Comparison of ENCODE assay signal across 18 mouse cellular contexts in the genomic region with DNA sequence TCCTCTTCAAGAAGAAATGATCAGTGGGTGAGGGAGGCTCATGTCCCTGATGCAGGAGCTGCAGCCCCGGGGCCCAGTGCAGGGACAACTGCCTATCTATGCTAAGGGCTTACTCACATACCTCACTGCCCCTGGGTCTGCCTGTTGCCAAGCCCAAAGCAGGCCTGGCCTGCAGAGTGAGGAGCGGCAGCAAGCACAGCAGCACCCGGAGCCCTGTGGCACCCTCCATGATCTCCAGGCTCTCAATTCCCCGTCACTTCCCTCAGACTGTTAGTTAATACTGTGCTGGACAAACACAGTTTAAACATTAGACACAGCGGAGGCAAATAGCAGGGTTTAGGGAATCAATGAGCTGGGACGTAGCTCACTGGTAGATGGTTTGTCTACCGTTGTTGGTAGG. TPM values are rescaled to one million over a fixed set of nuclear protein-coding genes. Genes with fewer than 3 reads are reported as not detected.
DNase-seq lines count a peak whose midpoint lies in the region; ATAC-seq and TF ChIP-seq lines count a peak whose summit lies in the region.
"Had no signal": no experiment of that assay in that cellular context is flagged by ENCODE, and none has a peak within 500 bp of the region (broad histone marks: within the 10 kb centered on the region; RNA-seq: fewer than 3 reads in every experiment).

A gene (minus strand): TSS at position 252 of the 400 bp plus-strand sequence.

- H3K36me3 ChIP-seq in erythroblast, embryonic 14.5 days (ENCODE audit: control insufficient read depth): no peaks in the 10 kb centered on the region; the same call in 1 of the 2 replicates
- 0 out of 2 replicates have a peak, but pooled peaks cover 1% of the 10 kb centered on the region for H3K36me3 ChIP-seq in liver, adult 2 months (ENCODE audit: control insufficient read depth, insufficient read depth, low read length)
- no peaks in the 10 kb centered on the region for H3K36me3 ChIP-seq in macrophage (ENCODE audit: inconsistent target)
- no peaks in the 10 kb centered on the region for H3K36me3 ChIP-seq in hindbrain, embryonic 13.5 days
- H3K36me3 ChIP-seq: hindbrain, embryonic 10.5 days; neural tube, embryonic 12.5 days had no signal

- TF ChIP-seq CTCF in liver, adult 2 months (IDR thresholded peaks at IDR 0.05; ENCODE audit: low read depth, low read length): no peak

- peak within 1 kb of the TSS; percentile 100 for H3K9ac ChIP-seq in liver, adult 2 months (ENCODE audit: low read depth, low read length)
- no peak within 1 kb of the TSS for H3K9ac ChIP-seq in hindbrain, embryonic 13.5 days
- H3K9ac ChIP-seq: neural tube, embryonic 12.5 days had no signal

- TF ChIP-seq POLR2A in liver, adult 2 months (IDR thresholded peaks at IDR 0.05; ENCODE audit: extremely low read depth, insufficient read depth, low read length): peak; percentile 87

- 23% methylated on average over 7 of the region's 7 CpGs for WGBS in liver, adult 2 months
- WGBS in macrophage (ENCODE audit: missing documents): 97% methylated on average over 6 of the region's 7 CpGs
- WGBS in hindbrain, embryonic 13.5 days: 88% methylated on average over 7 of the region's 7 CpGs

- H3K27ac ChIP-seq in liver, adult 2 months (replicated peaks; ENCODE audit: insufficient read depth, low read depth, low read length): peak within 1 kb of the TSS; percentile 98
- peak within 1 kb of the TSS; percentile 62 for H3K27ac ChIP-seq in macrophage
- H3K27ac ChIP-seq in hindbrain, embryonic 13.5 days: no peak within 1 kb of the TSS
- H3K27ac ChIP-seq: hindbrain, embryonic 10.5 days; neural tube, embryonic 12.5 days had no signal

- no peaks in the 10 kb centered on the region for H3K9me3 ChIP-seq in erythroblast, embryonic 14.5 days (ENCODE audit: control insufficient read depth, low read length)
- H3K9me3 ChIP-seq in hindbrain, embryonic 13.5 days: no peaks in the 10 kb centered on the region
- H3K9me3 ChIP-seq: hindbrain, embryonic 10.5 days; neural tube, embryonic 12.5 days had no signal

- peak within 1 kb of the TSS; percentile 27 for H3K4me3 ChIP-seq in erythroblast, embryonic 14.5 days (replicated peaks)
- H3K4me3 ChIP-seq in liver, adult 2 months (ENCODE audit: insufficient read depth, low read depth, low read length): peak within 1 kb of the TSS; percentile 100
- H3K4me3 ChIP-seq in macrophage (ENCODE audit: inconsistent target): no peak within 1 kb of the TSS
- no peak within 1 kb of the TSS for H3K4me3 ChIP-seq in hindbrain, embryonic 13.5 days
- H3K4me3 ChIP-seq: hindbrain, embryonic 10.5 days; neural tube, embryonic 12.5 days had no signal

- no peak for ATAC-seq in erythroblast, adult 5-6 weeks (replicated peaks; ENCODE audit: low FRiP score, poor library complexity, severe bottlenecking)
- no peak for ATAC-seq in monocyte, adult 5-6 weeks (replicated peaks; ENCODE audit: insufficient number of reproducible peaks, low FRiP score, low TSS enrichment, poor library complexity, severe bottlenecking)
- ATAC-seq in hindbrain, embryonic 13.5 days (ENCODE audit: low FRiP score): no peak

- peak; percentile 90 for DNase-seq in liver, adult 2 months (ENCODE audit: extremely low read depth, low read depth, low spot score)
- no peak for DNase-seq in liver
- peak; percentile 10 to 34 for DNase-seq in kidney, postnatal 25 days
- DNase-seq: cerebellum, adult 18-20 months; gastrocnemius, postnatal 14 days; midbrain, embryonic 14.5 days; thymus, postnatal 36 days had no signal

- H3K4me1 ChIP-seq in erythroblast, embryonic 14.5 days (ENCODE audit: control insufficient read depth): no peaks in the 10 kb centered on the region
- H3K4me1 ChIP-seq in liver, adult 2 months (ENCODE audit: control insufficient read depth, insufficient read depth, low read length): peaks cover 40% of the 10 kb centered on the region
- no peaks in the 10 kb centered on the region for H3K4me1 ChIP-seq in hindbrain, embryonic 13.5 days (replicated peaks)
- H3K4me1 ChIP-seq: hindbrain, embryonic 10.5 days; neural tube, embryonic 12.5 days had no signal

- H3K27me3 ChIP-seq in erythroblast, embryonic 14.5 days (ENCODE audit: control insufficient read depth): no peaks in the 10 kb centered on the region; the same call in none of the 2 replicates
- no peaks in the 10 kb centered on the region for H3K27me3 ChIP-seq in liver, adult 2 months (ENCODE audit: control insufficient read depth, insufficient read depth, low read length)
- peaks cover 5% of the 10 kb centered on the region for H3K27me3 ChIP-seq in hindbrain, embryonic 13.5 days
- H3K27me3 ChIP-seq: neural tube, embryonic 12.5 days had no signal

- no peak within 1 kb of the TSS for H3K4me2 ChIP-seq in hindbrain, embryonic 13.5 days
- H3K4me2 ChIP-seq: neural tube, embryonic 12.5 days had no signal

- peaks cover 9% of the 10 kb centered on the region; the same call in 1 of the 2 replicates for H3K79me2 ChIP-seq in liver, adult 2 months (ENCODE audit: control insufficient read depth, insufficient read depth, low read length)
- no peaks in the 10 kb centered on the region for H3K79me2 ChIP-seq in macrophage (ENCODE audit: inconsistent target)

RNA-seq across cellular contexts. Expression of the gene that starts here (rescaled TPM):
- not detected in 2 replicates for polyA plus RNA-seq in erythroblast, embryonic 14.5 days (2012)
- total RNA-seq in erythroblast, adult 5-6 weeks (2015; ENCODE audit: low replicate concordance): not detected in 2 replicates
- total RNA-seq in erythroblast, adult 5-6 weeks (2017; ENCODE audit: low replicate concordance): not detected in 2 replicates
- total RNA-seq in liver, adult 2 months (2014; rRNA removed): 544 and 683 TPM in 2 replicates
- 457 and 504 TPM in 2 replicates for polyA plus RNA-seq in liver, adult 2 months (2012; rRNA removed)
- under 1 TPM in 3 of 26 experiments, not detected in 23; 0.25 to 0.67 (median 0.25) TPM for total RNA-seq in macrophage (2018; cell fraction: chromatin; rRNA removed)
- total RNA-seq in macrophage (2018; cell fraction: cytosol; rRNA removed): under 1 TPM in 1 of 26 experiments, not detected in 25; 0.05 TPM
- total RNA-seq in macrophage (2018; cell fraction: nucleus; rRNA removed): under 1 TPM in 2 of 26 experiments, not detected in 24; 0.27 to 0.35 TPM
- not detected in 3 replicates for polyA plus RNA-seq in macrophage (2018)
- total RNA-seq in monocyte, adult 5-6 weeks (2017): not detected in 3 replicates
- not detected in 2 replicates for polyA plus RNA-seq in hindbrain, embryonic 13.5 days (2015; fragmentation: Nextera tagmentation; extraction: Ambion mirVana)
- total RNA-seq: gastrocnemius, postnatal 14 days had no signal
- polyA plus RNA-seq: cortical plate, adult 2 months; heart, embryonic 14.5 days; hindbrain, embryonic 10.5 days; limb, embryonic 11.5 days; midbrain, embryonic 14.5 days; spleen, adult 2 months had no signal

Comparison
In these comparisons a context has a peak if more than half of its experiments do, and no peak if none do; other contexts are left out.
1. RNA of the gene that starts here (total RNA-seq): 544 to 683 TPM in liver, adult 2 months; not detected in erythroblast, adult 5-6 weeks and not detected in monocyte, adult 5-6 weeks; every median in the first group is over 100 times any median in the second.
2. RNA of the gene that starts here (polyA plus RNA-seq): 457 to 504 TPM in liver, adult 2 months; not detected in erythroblast, embryonic 14.5 days, not detected in macrophage and not detected in hindbrain, embryonic 13.5 days; every median in the first group is over 100 times any median in the second.
3. H3K4me3 ChIP-seq: peak in erythroblast, embryonic 14.5 days (single experiment) and liver, adult 2 months (single experiment); none in macrophage (single experiment) and hindbrain, embryonic 13.5 days (single experiment).